15 mouse cellular contexts compared by ENCODE assay signal in the genomic region with DNA sequence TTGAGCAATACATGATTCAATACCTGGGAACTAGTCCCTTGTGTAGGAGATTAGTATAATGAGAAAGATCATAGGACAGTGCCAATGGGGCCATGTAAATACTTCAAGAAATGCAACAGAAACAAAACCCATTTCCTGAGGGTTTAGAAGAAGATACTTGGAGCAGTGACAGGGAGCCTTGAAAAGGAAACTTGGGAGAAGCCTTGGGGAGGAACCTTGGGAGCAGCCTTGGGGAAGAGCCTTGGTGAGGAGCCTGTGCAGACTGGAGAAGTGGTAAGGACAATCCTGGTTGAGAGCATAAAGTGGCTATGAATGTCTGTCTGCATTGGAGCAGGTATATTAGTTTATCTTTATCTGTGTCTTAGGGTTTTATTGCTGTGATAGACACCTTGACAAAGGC. TPM values are rescaled to one million over a fixed set of nuclear protein-coding genes. Genes with fewer than 3 reads are reported as not detected.
"Had no signal": no experiment of that assay in that cellular context is flagged by ENCODE, and none has a peak within 500 bp of the region (broad histone marks: within the 10 kb centered on the region; RNA-seq: fewer than 3 reads in every experiment).

No protein-coding gene starts in this region.

- DNase-seq: kidney, adult 2 months; kidney, postnatal 25 days; left cerebral cortex, postnatal 4 days; liver, postnatal 0 days; lung, embryonic 14.5 days; retina, postnatal 1 day; right cerebral cortex, postnatal 25 days; spleen, adult 18-20 months; thymus, adult 2 months; thymus, postnatal 14 days; thymus, postnatal 4 days had no signal

RNA-seq across cellular contexts. Expression of a gene that starts 38.2 kb away (rescaled TPM):
- total RNA-seq: layer of hippocampus, adult 2 months; layer of hippocampus, postnatal 10 days; left cerebral cortex, adult 8-10 months; megakaryocyte, adult 5-6 weeks had no signal
